Mouse (Mus musculus): ENCODE measurements at regions not wholly inside any gene's neighbourhood (a gene's known extent, or its start where the extent isn't known, plus 50 kb on each side); places are given as distances from the start of the nearest gene placed in this dataset.

GRCm38 (mm10) chr15:97498375-97498774, 207.2 kb downstream of the Rpap3 start:
- TF ChIP-seq CTCF (IDR thresholded peaks at IDR 0.05) (peak; percentile 46), POLR2A (IDR thresholded peaks at IDR 0.05; ENCODE audit: insufficient read depth, low read depth, low read length) (no peak), EP300 (IDR thresholded peaks at IDR 0.05; ENCODE audit: insufficient read depth, low read depth, low read length) (no peak)

Data from heart, adult 2 months (tissue).